Mouse (Mus musculus) thymus, adult 2 months (tissue): ENCODE data around the gene Tas2r119. TPM values are rescaled to one million over a fixed set of nuclear protein-coding genes. Genes with fewer than 3 reads are reported as not detected.

Experiments used
- DNase-seq: peaks from one replicate; pipeline ENCODE4 v3.0.0; 2021
- H3K27ac ChIP-seq: fragments of 200-500 bp; 2 replicates; pipeline ENCODE4 v1.5.1; 2012; ENCODE audit warnings: low read length, control low read depth; ENCODE audit not compliant: control insufficient read depth, insufficient read depth
- H3K27me3 ChIP-seq: fragments of 200-500 bp; 2 replicates; pipeline ENCODE4 v1.6.1; 2012; ENCODE audit warnings: mild to moderate bottlenecking, low read length, moderate library complexity, mixed read lengths; ENCODE audit not compliant: control insufficient read depth, insufficient read depth
- H3K36me3 ChIP-seq: fragments of 200-500 bp; 2 replicates; pipeline ENCODE4 v1.6.1; 2012; ENCODE audit warnings: mild to moderate bottlenecking, low read length, moderate library complexity; ENCODE audit not compliant: control insufficient read depth, insufficient read depth
- H3K4me1 ChIP-seq: fragments of 200-500 bp; replicated peaks from 2 replicates; pipeline ENCODE4 v1.6.1; 2012; ENCODE audit warnings: low read length; ENCODE audit not compliant: control insufficient read depth, insufficient read depth
- H3K4me3 ChIP-seq: fragments of 200-500 bp; 2 replicates; pipeline ENCODE4 v1.5.1; 2012; ENCODE audit warnings: mild to moderate bottlenecking, low read length, control low read depth, moderate library complexity; ENCODE audit not compliant: control insufficient read depth, insufficient read depth
- CTCF ChIP-seq: fragments of 200-500 bp; IDR thresholded peaks from 2 replicates; pipeline ENCODE4 v1.5.1; 2012; ENCODE audit warnings: mild to moderate bottlenecking, control low read depth, low read length, moderate library complexity, borderline replicate concordance; ENCODE audit not compliant: control insufficient read depth, poor library complexity, insufficient read depth; ENCODE audit errors: extremely low read depth
- POLR2A ChIP-seq: fragments of 200-500 bp; IDR thresholded peaks from 2 replicates; pipeline ENCODE4 v1.6.1; 2012; ENCODE audit warnings: mild to moderate bottlenecking, low read length, control low read depth, moderate library complexity; ENCODE audit not compliant: control insufficient read depth, poor library complexity, insufficient read depth; ENCODE audit errors: extremely low read depth
- WGBS: fragments of 180-500 bp; shearing (Covaris S2); methylation state at CpG from one replicate; pipeline ENCODE4 v1.1.7; 2018; 5-methylcytosine and 5-hydroxymethylcytosine counted together
- polyA plus RNA-seq: library from polyadenylated mRNA; depleted of rRNA; stranded (reverse); fragments of >200 nt; gene quantifications from 2 replicates; pipeline ENCODE4 v1.2.3, GENCODE M21; 2012

The Tas2r119 gene
- polyA plus RNA-seq, 1 experiment: not detected

- Histone ChIP-seq H3K27me3 (no peaks in the 10 kb centered on the region), H3K36me3 (no peaks in the 10 kb centered on the region), H3K4me1 (no peaks in the 10 kb centered on the region), H3K4me3 (no peak overlapping the region), H3K27ac (no peak overlapping the region)
- no peak for TF ChIP-seq POLR2A
- TF ChIP-seq CTCF: no peak
- DNase-seq: no peak
Measured at GRCm38 (mm10) chr15:32160281-32160680, 16.8 kb upstream of the Tas2r119 start.

DNA sequence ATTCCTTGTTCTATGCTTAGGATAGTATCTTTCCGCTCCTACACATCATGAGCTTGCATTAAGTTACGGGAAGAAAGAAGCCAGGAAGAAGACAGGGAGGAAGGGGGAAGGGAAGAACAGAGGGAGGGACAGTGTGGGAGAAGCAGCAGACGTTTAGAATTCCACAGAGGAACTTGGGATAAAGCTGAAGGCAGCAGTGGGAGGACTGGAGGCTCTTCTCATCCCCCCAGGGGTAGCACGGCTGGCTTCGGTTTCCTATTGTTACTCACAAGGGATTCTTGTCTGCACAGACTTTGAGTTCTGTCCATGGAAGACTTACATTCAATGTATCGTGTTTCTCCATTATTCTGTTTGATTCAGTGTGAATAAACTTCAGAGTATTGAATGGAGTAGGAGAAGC is 5.3 kb upstream of the Tas2r119 start:
- no peaks in the 10 kb centered on the region for H3K36me3 ChIP-seq
- DNase-seq: no peak
- no peaks in the 10 kb centered on the region for H3K27me3 ChIP-seq
- H3K27ac ChIP-seq: no peak overlapping the region
- WGBS: 72% methylated on average over 6 of the region's 6 CpGs
- H3K4me1 ChIP-seq: no peaks in the 10 kb centered on the region
- H3K4me3 ChIP-seq: no peak overlapping the region
- TF ChIP-seq CTCF (no peak), POLR2A (no peak)

GRCm38 (mm10) chr15:32172175-32172987 is 4.7 kb upstream of the Tas2r119 start:
- Histone ChIP-seq H3K27ac (no peak overlapping the region), H3K4me3 (no peak overlapping the region), H3K4me1 (no peaks in the 10 kb centered on the region), H3K36me3 (no peaks in the 10 kb centered on the region), H3K27me3 (no peaks in the 10 kb centered on the region)
- 81% methylated on average over 9 of the region's 9 CpGs for WGBS
- no peak for DNase-seq
- TF ChIP-seq CTCF: no peak
- TF ChIP-seq POLR2A: no peak

DNA sequence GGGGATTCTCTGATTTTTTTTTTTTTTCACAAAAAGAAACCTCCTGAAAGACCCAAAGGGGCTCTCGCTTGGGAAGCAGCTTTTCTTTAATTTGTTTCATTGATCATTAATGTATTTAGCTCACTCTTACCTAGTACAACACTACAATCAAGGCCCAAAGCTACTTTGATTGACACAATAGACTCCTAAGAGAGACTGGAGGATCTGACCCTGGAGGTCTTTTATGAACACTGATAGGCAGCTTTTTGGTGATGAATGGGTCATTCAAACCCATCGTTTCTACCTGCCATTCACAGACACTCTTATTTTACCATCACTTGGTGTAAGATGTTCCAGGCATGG is 4.1 kb upstream of the Tas2r119 start:
- WGBS: 94% methylated on average over 2 of the region's 2 CpGs
- no peaks in the 10 kb centered on the region for H3K27me3 ChIP-seq

GRCm38 (mm10) chr15:32180010-32180725 is 3.1 kb downstream of the Tas2r119 start:
- WGBS: 93% methylated on average over 1 of the region's 1 CpGs
- no peak overlapping the region for H3K27ac ChIP-seq
- H3K36me3 ChIP-seq: no peaks in the 10 kb centered on the region
- no peak overlapping the region for H3K4me3 ChIP-seq
- no peaks in the 10 kb centered on the region for H3K4me1 ChIP-seq
- no peak for DNase-seq
- no peaks in the 10 kb centered on the region for H3K27me3 ChIP-seq
- TF ChIP-seq CTCF (no peak), POLR2A (no peak)

More for the DNA sequence above, 4.1 kb upstream of the Tas2r119 start:
- Histone ChIP-seq H3K4me1 (no peaks in the 10 kb centered on the region), H3K4me3 (no peak overlapping the region), H3K36me3 (no peaks in the 10 kb centered on the region), H3K27ac (no peak overlapping the region)
- TF ChIP-seq POLR2A (no peak), CTCF (no peak)
- no peak for DNase-seq

- Histone ChIP-seq H3K36me3 (no peaks in the 10 kb centered on the region), H3K4me3 (no peak overlapping the region), H3K27me3 (no peaks in the 10 kb centered on the region), H3K4me1 (no peaks in the 10 kb centered on the region), H3K27ac (no peak overlapping the region)
- DNase-seq: no peak
- 93% methylated on average over 1 of the region's 1 CpGs for WGBS
- no peak for TF ChIP-seq CTCF
- no peak for TF ChIP-seq POLR2A
Measured at GRCm38 (mm10) chr15:32182026-32182425, 4.9 kb downstream of the Tas2r119 start.
